Mouse (Mus musculus) retina, adult 2 months (tissue): Measurements from ENCODE around the gene Cyth3.
A peak's percentile ranks its signal among the peaks of the same experiment; 100 is the strongest.

Experiments
- DNase-seq: peaks from one replicate; pipeline ENCODE4 v3.0.0-alpha.2; 2012; ENCODE audit warnings: low read depth, low spot score

Cyth3 gene

GRCm38 (mm10) chr5:143615353-143615752, 6.9 kb upstream of the Cyth3 start:
- no peak for DNase-seq

GRCm38 (mm10) chr5:143616116-143616515, 6.1 kb upstream of the Cyth3 start:
- no peak for DNase-seq

GRCm38 (mm10) chr5:143616657-143617329, 5.5 kb upstream of the Cyth3 start:
- no peak for DNase-seq

GRCm38 (mm10) chr5:143617487-143618209, 4.6 kb upstream of the Cyth3 start:
- no peak for DNase-seq

- no peak for DNase-seq
These were observed 3.7 kb upstream of the Cyth3 start for GRCm38 (mm10) chr5:143618585-143618984.

- no peak for DNase-seq
These were observed 2.1 kb upstream of the Cyth3 start for GRCm38 (mm10) chr5:143620196-143620595.

GRCm38 (mm10) chr5:143620941-143621340, 1.3 kb upstream of the Cyth3 start:
- peak; percentile 51 for DNase-seq

- DNase-seq: no peak
These were observed 440 bp downstream of the Cyth3 start for GRCm38 (mm10) chr5:143622623-143623150.

GRCm38 (mm10) chr5:143623356-143624295, 1.4 kb downstream of the Cyth3 start:
- no peak for DNase-seq

GRCm38 (mm10) chr5:143624449-143624848, 2.2 kb downstream of the Cyth3 start:
- no peak for DNase-seq

- DNase-seq: no peak
These were observed 3.2 kb downstream of the Cyth3 start for GRCm38 (mm10) chr5:143625497-143625896.

GRCm38 (mm10) chr5:143625940-143626588, 3.8 kb downstream of the Cyth3 start:
- no peak for DNase-seq

GRCm38 (mm10) chr5:143627507-143627906, 5.3 kb downstream of the Cyth3 start:
- no peak for DNase-seq

- DNase-seq: no peak
These were observed 5.7 kb downstream of the Cyth3 start for GRCm38 (mm10) chr5:143627926-143628325.

- DNase-seq: no peak
These were observed 7.4 kb downstream of the Cyth3 start for GRCm38 (mm10) chr5:143629686-143630085.

GRCm38 (mm10) chr5:143630214-143630613, 8.0 kb downstream of the Cyth3 start:
- no peak for DNase-seq

- no peak for DNase-seq
These were observed 8.5 kb downstream of the Cyth3 start for GRCm38 (mm10) chr5:143630738-143631137.

- no peak for DNase-seq
These were observed 9.3 kb downstream of the Cyth3 start for GRCm38 (mm10) chr5:143631559-143631958.

GRCm38 (mm10) chr5:143632674-143633557, 10.7 kb downstream of the Cyth3 start:
- no peak for DNase-seq

- DNase-seq: no peak
These were observed 11.3 kb downstream of the Cyth3 start for GRCm38 (mm10) chr5:143633558-143633871.
